Mouse (Mus musculus): ENCODE measurements around the gene E030025P04Rik.

The E030025P04Rik gene

GRCm38 (mm10) chr11:109144236-109144635 lies at the start of gene E030025P04Rik:
E030025P04Rik (minus strand) TSS chr11:109144369.
- no peak for DNase-seq

- peak; percentile 80 for DNase-seq
These were observed 48.7 kb upstream of the E030025P04Rik start for GRCm38 (mm10) chr11:109192673-109193557.

- no peak for DNase-seq
These were observed 44.1 kb upstream of the E030025P04Rik start for GRCm38 (mm10) chr11:109188235-109188634.

- DNase-seq: no peak
These were observed 43.5 kb upstream of the E030025P04Rik start for GRCm38 (mm10) chr11:109187631-109188184.

GRCm38 (mm10) chr11:109181118-109181517 lies 36.9 kb upstream of the E030025P04Rik start:
- no peak for DNase-seq

GRCm38 (mm10) chr11:109180290-109180689 lies 36.1 kb upstream of the E030025P04Rik start:
- no peak for DNase-seq

GRCm38 (mm10) chr11:109178788-109179518 lies 34.8 kb upstream of the E030025P04Rik start:
- DNase-seq: peak; percentile 18

- DNase-seq: no peak
These were observed 31.3 kb upstream of the E030025P04Rik start for GRCm38 (mm10) chr11:109175376-109175969.

- no peak for DNase-seq
These were observed 28.1 kb upstream of the E030025P04Rik start for GRCm38 (mm10) chr11:109172224-109172623.

- DNase-seq: no peak
These were observed 26.6 kb upstream of the E030025P04Rik start for GRCm38 (mm10) chr11:109170771-109171170.

GRCm38 (mm10) chr11:109157694-109158093 lies 13.5 kb upstream of the E030025P04Rik start:
- DNase-seq: no peak

- no peak for DNase-seq
These were observed 747 bp upstream of the E030025P04Rik start for GRCm38 (mm10) chr11:109144890-109145341.

GRCm38 (mm10) chr11:109126482-109126881 lies 17.7 kb downstream of the E030025P04Rik start:
- no peak for DNase-seq

- no peak for DNase-seq
These were observed 18.7 kb downstream of the E030025P04Rik start for GRCm38 (mm10) chr11:109125451-109125850.

- DNase-seq: no peak
These were observed 19.9 kb downstream of the E030025P04Rik start for GRCm38 (mm10) chr11:109124284-109124683.

- DNase-seq: no peak
These were observed 34.3 kb downstream of the E030025P04Rik start for GRCm38 (mm10) chr11:109109826-109110346.

- no peak for DNase-seq
These were observed 35.1 kb downstream of the E030025P04Rik start for GRCm38 (mm10) chr11:109109056-109109455.

- DNase-seq: peak; percentile 24
These were observed 36.5 kb downstream of the E030025P04Rik start for GRCm38 (mm10) chr11:109107518-109108205.

GRCm38 (mm10) chr11:109106751-109107150 lies 37.4 kb downstream of the E030025P04Rik start:
- DNase-seq: peak; percentile 45

- DNase-seq: peak; percentile 59
These were observed 38.0 kb downstream of the E030025P04Rik start for GRCm38 (mm10) chr11:109106181-109106580.

GRCm38 (mm10) chr11:109103386-109103785 lies 40.8 kb downstream of the E030025P04Rik start:
- no peak for DNase-seq

GRCm38 (mm10) chr11:109102646-109103045 lies 41.5 kb downstream of the E030025P04Rik start:
- no peak for DNase-seq

Measured in thymus, postnatal 4 days (tissue).